Mouse (Mus musculus) left cerebral cortex, adult 9 months (tissue): ENCODE results near the gene Mindy1.

Source experiments
- DNase-seq, 2 experiments: peaks; one replicate each; pipeline ENCODE4 v3.0.0; 2022; ENCODE audit warnings: low spot score in 2 of 2

The Mindy1 gene

DNA sequence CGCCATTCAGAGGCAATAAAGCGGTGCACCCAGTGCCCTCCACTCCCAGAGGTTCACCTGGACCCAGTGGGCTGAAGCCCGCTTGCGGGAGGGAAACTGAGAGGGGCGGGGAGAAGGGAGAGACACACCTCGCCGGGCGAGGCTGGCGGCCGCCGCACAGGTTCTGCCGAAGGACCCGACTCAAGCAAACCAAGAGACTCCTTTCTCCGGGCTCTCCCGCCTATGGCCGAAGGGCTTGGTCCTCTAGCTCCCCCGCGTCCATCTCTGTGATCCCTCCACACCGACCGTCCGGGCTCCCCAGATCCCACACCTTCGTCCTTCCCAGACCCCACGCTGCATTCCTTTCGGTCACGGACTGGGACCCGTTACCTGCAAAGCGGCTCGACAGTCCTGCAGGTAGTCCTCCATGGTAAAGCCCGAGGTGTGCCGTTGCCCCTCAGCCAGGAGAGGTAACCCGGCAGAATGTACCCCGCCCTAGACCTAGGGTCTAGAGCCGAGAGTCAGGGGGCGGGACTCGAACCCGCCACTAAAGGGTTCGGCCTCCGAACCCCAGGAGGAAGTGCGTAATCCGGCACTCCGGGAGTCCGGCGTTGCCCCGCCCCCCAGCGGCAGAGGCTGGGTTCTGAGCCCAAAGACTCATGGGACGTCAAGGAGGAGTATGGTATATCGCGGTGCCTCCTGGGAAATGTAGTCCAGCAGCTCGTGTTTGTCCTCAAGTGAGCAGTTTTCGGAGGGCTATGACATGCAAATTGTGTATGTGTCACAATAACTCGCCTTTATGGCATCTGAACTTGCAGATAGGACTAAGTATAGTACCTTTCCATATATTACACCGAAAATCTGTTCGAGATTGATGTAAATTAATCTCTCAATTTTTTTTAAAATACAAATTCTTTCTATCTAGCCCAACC lies at the start of gene Mindy1, which contains the start of gene Prune1:
Gene Mindy1 (plus strand): TSS at position 130 of the 911 bp plus-strand sequence.
Gene Prune1 (minus strand): TSS at position 861 of the 911 bp plus-strand sequence.
- DNase-seq = peak; percentile 96 to 99

DNA sequence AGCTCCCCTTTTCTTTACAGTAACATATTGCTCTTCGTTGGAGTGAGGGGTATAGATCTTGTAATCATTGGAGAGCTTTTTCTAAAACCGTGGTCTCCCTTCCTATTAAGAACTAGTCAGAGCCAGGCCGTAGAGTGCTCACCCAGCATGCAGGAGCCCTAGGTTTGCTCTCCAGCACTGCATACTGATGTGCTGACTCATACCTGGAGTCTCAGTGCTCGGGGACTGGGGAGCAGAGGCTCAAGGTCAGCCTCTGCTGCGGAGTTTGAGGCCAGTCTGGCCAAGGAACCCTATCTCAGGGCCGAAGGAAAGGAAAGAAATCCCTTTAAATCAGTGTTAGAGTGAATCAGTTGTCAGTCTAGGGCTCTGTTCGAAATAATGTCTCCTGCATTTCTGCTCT lies 48.4 kb upstream of the Mindy1 start:
- no peak for DNase-seq

DNA sequence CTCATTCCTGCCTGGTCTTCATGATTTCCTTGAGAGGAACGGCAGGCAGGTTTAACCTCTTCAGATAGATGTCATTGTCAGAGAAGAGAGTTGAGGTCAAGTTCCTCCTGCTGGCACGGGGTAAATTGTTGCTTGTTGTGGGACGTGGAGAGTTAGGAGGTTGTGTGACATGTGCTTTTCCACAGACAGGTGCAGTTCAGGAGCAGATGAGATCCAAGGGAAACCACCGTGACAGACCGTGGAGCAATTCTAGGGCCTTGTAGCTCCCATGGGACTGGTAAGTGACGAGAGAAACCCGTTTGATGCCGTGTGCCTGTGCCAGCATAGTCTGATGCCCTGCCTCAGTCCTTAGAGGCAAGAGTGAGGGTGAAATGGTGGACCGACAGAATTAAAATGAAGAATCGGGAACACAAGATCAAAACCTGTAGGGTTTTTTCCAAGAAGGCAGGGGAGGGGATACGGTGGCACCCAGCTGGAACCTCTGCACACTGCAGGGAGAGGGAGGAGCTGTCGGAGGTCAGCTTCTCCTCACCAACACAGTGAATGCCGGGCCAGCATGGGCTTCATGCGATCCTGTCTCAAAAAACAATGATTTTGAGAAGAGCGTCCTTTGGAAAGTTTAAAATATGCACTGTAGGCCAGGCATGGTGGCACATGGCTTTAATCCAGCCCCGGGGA lies 47.7 kb upstream of the Mindy1 start:
- no peak for DNase-seq

DNA sequence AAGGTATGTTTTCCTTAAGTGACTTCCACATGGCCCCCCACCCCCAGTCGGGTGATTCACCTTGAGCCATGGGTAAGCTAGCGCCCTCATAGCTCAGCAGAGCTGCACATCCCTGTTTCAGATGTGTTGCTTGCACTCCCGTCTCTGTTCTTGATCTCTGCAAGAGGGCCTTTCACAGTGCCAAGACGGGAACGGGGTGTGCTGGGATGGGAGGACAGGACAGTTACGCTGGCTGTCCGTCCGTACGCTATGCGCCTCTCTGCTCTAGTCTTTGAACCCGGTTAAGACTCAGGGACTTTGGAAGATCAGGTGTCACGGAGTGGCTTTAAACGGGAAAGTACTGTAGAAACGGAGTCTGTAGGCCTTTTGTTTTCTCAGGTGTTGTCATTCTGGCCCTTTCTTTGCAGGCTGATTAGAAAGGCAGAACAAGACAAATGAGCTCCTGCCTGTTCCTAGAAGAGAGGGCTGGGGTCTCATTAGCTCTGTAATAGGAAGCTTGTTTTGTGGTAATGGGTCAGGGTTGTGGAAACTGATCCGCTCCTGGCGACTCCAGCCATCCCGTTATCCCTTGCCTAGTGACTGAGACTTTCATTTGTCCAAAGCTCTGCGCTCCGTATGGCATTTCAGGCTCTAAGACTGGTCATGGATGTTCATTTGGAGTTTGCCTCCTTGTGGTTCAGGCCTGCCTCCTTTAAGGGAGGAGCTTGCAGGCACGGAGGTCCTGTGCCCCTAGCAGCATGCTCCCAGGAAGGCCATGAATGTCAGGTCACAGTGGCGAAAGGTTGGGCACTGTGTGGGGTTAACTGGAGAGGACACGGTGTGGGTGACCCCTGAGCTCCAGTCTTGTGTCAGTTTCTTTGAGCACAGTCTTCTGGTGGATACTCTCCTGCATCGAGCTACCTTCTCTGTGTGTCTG lies 45.5 kb upstream of the Mindy1 start:
- DNase-seq = no peak

DNA sequence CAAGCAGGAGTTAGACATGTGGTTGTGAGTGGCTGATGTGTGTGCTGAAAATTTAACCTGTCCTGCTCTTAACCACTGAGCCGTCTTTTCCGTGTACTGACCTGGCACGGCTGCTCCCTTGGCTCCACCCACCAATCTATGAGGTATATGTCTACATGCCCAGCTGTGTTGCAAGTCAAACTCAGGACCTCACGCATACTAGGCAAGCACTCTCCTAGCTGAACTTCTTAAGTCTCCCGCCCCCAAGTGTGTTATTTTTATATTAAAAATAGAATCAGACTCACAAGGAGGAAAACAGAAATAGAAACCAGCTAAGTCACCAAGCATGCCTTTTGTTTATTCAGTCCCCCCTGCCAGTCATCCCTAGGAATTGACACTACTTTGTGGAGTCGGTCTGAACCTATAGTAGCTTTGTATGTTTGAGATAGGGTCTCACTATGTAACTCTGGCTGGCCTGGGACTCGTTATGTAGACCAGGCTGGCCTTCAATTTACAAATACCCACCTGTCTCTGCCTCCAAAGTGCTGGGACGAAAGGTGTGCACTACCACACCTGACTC lies 43.5 kb upstream of the Mindy1 start:
- no peak for DNase-seq

DNA sequence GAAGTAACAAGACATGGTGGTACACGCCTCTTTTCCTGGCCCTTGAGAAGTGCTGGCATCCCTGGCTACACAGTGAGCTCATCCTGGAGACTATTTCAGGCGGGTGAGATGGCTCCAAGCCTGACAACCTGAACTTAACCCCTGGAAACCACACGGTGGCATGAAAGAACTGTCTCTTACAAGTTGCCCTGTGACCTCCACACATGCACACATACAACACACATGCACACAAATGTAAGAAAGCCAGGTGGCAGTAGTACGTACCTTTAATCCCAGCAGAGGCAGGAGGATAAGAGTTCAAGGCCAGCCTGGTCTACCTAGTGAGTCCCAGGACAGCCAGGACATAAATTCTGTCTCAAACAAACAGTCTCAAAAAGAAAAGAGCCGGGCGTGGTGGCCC lies 42.1 kb upstream of the Mindy1 start:
- DNase-seq = no peak

DNA sequence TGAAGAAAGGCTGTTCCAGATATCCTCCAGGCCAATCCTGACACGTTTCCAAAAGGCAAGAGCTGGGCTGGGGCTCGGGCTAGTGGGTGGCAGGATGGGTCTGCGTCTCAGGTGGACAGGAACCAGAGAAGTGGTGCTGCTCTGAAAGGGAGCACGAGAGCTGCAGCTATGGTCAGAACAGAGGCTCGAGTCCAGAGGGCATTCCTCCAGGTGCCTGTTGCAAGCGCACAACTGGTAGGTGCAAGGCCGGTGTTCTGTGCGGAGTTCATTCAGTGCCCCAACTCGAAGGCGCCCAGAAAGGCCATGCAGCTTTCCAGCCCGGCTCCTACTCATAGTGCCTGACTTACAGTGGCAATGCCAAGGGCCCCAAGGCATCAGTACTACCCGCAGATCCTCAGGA lies 41.2 kb upstream of the Mindy1 start:
- no peak for DNase-seq

DNA sequence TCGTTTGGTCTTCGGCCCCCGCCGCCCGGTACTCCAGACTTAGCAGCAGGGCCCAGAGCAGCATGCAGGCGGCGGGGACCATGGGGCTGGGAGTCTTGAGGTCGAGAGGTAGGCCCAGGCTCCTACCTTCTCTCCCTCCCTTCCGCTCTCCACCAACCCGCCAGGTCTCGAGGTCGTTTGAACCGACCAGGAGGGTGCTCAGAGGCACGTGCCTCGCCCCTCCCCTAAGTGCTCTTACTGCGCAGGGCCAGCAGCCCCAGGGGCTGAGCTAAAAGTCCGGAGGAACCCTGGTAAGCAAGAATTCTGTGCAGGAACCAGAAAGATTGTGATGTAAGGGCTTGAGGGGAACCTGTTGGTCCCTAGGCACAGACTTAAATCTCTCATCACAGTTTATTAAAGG lies 40.2 kb upstream of the Mindy1 start:
- no peak for DNase-seq

DNA sequence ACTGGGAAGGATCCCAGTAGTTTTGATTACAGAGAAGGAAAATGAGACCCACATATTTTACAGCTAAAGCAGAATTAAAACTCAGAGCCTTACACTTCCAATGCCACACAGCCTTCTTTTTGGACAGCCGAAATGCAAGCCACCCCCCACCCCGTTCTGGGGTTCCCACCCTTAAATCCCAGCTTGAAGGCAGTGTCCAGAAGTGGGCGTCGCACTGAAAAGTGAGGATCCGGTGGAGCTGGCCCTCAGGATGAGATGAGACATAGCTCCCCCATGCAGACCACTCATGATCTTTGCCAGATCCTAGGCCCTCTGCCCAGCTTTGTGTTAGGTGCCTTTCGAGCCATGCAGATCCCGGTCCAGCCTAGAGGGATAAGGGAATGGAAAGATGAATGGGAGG lies 39.6 kb upstream of the Mindy1 start, which contains the start of gene Gm128:
Gene Gm128 (minus strand): TSS at position 101 of the 400 bp plus-strand sequence.
- DNase-seq = no peak

DNA sequence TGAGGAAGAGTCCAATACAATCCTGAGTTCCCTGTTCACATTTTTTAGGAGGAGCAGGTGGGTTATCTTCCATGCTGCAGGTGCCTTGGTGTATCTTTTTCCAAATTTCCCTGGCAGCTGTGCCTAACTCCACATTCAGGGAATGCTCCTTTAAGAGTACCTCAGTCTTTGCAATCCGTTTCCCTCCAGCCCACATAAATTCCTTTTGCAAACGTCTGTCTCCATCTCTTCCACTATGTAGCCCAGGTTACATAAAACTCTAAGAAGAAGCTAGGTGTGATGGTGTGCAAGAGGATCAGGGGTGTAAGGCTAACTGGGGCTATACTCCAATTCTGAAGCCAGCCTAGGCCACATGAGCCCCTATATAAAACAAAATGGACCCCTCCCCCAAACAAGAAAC lies 38.1 kb upstream of the Mindy1 start:
- DNase-seq = no peak

DNA sequence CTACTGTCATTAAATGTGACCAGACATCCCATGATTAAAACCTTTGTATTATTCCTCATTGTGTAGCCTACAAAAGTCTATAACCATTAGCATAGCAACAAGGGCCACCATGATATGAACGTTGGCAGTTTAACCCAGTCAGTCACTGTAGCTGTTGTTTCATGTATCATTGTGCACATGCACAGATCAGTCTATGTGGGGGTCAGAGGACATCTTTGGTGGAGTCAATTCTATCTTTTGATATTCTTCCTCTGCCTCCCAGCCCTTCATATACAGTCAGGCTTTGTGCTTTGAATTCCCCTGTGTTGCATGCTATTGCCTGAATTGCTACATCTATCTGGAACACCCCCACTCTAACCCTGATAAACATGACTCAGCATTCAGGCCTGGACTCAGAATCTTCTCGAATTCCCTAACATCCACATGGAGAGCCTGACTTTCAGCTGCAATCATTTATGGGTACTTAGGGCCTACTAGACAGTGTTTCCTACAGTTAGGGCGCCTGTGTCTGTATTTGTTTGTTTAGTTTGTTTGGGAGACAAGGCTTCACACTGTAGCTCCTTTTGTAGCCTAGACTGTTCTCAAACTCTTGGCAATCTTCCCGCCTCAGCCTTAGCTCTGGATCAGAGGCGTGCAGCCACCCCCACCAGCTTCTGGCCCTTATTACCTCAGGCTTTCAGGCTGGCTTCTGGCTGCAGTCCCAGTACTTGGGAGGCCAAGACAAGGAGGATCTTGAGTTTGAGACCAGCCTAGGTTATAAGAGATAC lies 34.5 kb upstream of the Mindy1 start:
- DNase-seq = peak in 1 of 2 experiments; percentile 66

DNA sequence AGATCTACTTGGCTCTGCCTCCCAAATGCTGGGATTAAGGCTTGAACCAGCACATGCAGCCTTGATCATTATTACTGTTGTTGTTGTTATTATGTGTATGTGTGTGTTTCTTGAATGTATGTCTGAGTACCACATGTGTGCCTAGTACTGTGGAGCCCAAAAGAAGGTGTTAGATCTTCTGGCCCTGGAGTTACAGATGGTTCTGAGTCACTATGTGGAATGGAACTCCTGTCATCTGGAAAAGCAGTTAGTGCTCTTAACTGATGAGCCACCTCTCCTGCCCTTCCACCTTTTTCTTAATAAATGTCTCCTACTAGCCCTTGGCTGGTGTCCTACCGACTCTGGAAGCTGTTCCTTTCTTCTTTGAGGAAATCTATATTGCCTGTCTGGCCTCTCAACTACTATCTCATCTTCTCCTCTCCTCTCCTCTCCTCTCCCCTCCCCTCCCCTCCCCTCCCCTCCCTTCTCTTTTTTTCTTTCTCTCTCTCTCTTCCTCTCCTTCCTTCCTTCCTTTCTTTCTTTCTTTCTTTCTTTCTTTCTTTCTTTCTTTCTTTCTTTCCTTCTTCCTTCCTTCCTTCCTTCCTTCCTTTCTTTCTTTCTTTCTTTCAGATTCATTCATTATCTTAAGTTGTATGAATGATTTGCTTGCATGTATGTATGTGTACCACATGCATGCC lies 33.3 kb upstream of the Mindy1 start:
- DNase-seq = no peak

DNA sequence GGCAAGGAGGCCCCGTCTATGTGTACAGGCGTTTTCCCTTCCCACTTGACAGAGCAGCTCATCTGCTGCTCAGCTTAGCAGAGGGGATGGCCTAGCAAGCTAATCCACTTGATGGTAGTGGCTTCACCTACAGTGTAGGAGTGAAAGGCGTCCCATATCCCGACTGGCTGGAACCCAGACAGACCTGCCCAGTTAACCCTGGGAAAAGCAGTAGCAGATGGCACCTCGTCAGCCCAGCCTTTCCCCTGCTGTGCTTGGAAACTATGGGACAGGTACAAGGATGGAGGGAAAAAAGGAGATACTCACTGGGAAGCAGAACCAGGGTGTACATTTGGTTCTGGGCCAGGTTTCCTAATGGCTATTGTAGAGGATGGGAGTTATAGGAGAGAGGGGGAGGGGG lies 30.8 kb upstream of the Mindy1 start:
- no peak for DNase-seq

DNA sequence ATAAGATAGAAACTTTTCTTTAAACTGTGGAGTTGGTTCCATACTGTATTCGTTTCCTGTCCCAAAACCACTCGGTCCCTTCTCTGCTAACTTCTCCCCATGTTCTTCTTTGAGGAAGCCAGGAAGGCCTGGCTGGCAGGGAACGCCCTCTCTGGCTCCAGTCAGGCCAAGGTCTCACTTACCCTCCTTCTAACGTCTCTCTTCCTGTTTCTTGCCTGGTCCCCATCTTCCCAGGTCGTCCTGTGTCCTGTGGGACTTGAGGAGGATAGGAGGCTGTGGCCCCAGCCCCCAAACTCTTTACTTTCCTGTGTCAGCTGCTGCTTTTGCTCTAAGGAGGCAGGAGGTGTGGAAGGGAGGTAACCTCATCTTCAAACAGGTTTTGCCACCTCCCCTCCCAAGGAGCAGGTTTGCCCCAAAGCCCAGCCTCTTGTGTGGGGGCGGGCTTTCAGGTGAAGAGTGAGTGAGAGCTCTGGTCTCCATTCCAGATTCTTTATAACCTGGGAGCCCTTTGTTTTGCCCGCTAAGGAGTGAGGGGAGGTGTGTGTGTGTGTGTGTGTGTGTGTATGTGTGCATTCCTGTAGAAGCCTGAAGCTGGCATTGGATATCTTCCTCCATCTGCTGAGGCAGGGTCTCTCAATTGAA lies 30.2 kb upstream of the Mindy1 start, which contains the start of gene Bnipl:
Gene Bnipl (minus strand): TSS at position 411 of the 642 bp plus-strand sequence.
- DNase-seq = no peak

DNA sequence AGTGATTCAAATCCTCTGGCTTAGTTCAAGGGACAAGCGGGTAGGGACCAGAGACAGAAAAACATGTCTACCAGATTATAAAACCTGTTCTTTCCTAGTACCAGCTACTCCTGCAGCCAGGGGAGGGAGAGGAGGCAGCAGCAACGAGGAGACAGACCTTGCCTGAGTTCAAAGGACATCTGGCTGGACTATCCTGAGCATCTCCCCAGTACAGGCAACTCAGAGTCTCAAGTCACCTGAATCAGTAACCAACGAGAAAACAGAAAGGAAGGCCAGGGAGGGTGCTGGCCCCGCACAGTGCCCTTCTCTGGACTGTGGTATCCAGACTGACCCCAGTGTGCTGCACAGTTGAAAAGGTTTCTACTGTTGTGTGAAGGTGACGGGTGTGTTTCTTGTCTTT lies 24.2 kb upstream of the Mindy1 start:
- no peak for DNase-seq

DNA sequence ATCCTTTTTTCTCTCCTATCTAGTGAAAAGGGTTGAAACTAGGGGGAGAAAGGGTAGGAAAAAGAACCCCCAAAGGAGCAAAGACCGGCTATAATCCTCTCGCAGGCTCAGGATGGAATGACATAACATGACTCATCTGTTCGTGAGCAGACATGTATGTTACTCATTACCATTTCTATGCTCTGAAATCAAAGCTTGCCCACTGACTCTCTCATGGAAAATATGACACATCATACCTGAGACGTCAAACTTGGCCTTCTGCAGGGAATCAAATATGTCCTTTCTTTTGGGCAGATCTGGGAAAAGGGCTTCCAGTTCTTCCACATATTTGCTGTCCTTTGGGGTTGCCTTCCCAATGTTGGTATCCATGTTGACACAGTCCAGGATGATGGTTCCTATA lies 19.2 kb upstream of the Mindy1 start:
- no peak for DNase-seq

DNA sequence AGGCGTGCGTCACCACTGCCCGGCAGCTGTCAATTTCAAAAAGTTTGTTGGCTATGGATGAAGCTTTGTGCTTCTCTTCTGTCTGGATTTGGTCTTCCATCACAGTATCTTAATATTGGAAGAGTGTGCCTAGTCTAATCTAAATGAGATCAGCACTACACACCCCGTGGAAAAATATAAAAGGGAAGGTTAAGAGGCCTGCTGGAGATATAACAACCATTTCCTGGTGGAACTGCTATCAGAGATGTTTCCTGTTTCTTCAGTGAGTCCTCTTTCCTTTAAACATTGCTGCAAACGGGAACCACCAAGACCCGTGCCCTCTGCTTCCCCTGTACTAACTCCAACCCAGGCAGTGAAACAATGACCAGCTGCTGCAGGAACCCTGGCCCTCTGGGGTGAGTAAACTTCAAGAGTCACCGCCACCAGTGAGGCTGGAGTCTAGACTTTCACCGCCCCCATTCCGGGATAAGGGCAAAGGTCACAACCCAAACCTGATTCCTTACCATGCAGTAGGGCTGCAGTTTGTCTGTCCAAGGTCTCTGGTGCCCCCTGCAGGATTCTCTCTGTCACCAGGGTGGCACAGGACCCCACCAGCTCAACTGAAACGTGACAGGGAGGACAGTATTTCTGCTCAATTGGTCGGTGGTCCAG lies 17.9 kb upstream of the Mindy1 start:
- DNase-seq = peak in 1 of 2 experiments; percentile 65

DNA sequence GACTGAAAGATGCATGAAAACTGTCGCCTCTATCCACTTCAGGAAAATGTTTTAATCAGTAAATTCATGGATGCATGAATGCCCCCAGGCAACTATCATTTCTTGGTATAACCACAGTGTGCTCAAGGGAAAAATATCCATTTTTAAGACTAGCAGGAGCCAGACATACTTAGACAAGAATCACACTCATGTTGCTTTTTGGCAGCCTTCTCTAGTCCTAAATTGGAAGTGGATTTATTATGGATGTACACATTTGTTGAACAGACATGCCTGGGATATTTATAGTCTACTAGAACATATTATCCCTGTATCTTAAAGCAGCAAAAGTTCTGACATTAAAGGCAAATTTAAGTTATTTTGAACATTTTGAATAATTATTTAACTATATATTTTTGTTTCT lies 16.4 kb upstream of the Mindy1 start:
- no peak for DNase-seq

DNA sequence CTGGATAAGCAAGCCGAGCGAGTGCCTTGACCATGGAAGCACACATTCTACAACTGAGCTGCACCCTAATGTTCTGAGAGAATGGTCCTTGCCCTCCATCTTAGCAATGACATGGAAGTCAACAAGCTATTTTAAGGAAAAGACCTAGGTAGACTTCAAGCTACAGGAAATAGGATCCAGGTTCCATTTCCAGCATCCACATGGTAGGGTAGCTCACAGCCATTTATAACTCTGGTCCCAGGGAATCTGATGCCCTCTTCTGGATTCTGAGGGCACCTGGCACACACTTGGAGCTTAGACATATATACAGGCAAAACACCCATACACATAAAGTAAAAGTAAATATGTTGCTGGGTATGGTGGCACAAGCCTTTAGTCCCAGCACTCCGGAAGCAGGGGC lies 15.1 kb upstream of the Mindy1 start:
- DNase-seq = no peak
